Mouse (Mus musculus) bone marrow macrophage, adult 2 months (primary cell): ENCODE results near the gene Slc7a15. TPM values are rescaled to one million over a fixed set of nuclear protein-coding genes. Genes with fewer than 3 reads are reported as not detected.
A peak's percentile ranks its signal among the peaks of the same experiment; 100 is the strongest.

Experiments used
- H3K27ac ChIP-seq: 2 replicates; pipeline ENCODE4 v1.5.1; 2012; ENCODE audit warnings: low read depth, low read length; ENCODE audit not compliant: insufficient read depth
- H3K4me1 ChIP-seq: 2 replicates; pipeline ENCODE4 v1.6.1; 2012; ENCODE audit warnings: low read length; ENCODE audit not compliant: control insufficient read depth, insufficient read depth
- H3K4me3 ChIP-seq: 2 replicates; pipeline ENCODE4 v1.5.1; 2012; ENCODE audit warnings: mild to moderate bottlenecking, low read length, moderate library complexity; ENCODE audit not compliant: insufficient read depth
- CTCF ChIP-seq: IDR thresholded peaks from 2 replicates; pipeline ENCODE4 v1.5.1; 2012; ENCODE audit warnings: low read depth, mild to moderate bottlenecking, low read length, moderate library complexity
- POLR2A ChIP-seq: IDR thresholded peaks from 2 replicates; pipeline ENCODE4 v1.6.1; 2012; ENCODE audit warnings: mild to moderate bottlenecking, low read depth, low read length, borderline replicate concordance
- polyA plus RNA-seq: library from polyadenylated mRNA; stranded (reverse); fragments of >200 nt; gene quantifications from 2 replicates; pipeline ENCODE4 v1.2.4, GENCODE M21; 2012; ENCODE audit not compliant: missing spikeins, insufficient read depth, insufficient read length

Slc7a15 gene
- polyA plus RNA-seq, 1 experiment, result not detected

- TF ChIP-seq POLR2A, result no peak
- H3K4me1 ChIP-seq, result peaks cover 46% of the 10 kb centered on the region
- H3K27ac ChIP-seq, result peak overlapping the region; percentile 40
- H3K4me3 ChIP-seq, result no peak overlapping the region
These were observed 91.7 kb downstream of the Slc7a15 start for GRCm38 (mm10) chr12:8506954-8507707.

GRCm38 (mm10) chr12:8504131-8504530 is 94.7 kb downstream of the Slc7a15 start:
- TF ChIP-seq CTCF, result no peak
- TF ChIP-seq POLR2A, result no peak
- H3K4me3 ChIP-seq, result no peak overlapping the region
- H3K4me1 ChIP-seq, result peaks cover 37% of the 10 kb centered on the region
- no peak overlapping the region for H3K27ac ChIP-seq

DNA sequence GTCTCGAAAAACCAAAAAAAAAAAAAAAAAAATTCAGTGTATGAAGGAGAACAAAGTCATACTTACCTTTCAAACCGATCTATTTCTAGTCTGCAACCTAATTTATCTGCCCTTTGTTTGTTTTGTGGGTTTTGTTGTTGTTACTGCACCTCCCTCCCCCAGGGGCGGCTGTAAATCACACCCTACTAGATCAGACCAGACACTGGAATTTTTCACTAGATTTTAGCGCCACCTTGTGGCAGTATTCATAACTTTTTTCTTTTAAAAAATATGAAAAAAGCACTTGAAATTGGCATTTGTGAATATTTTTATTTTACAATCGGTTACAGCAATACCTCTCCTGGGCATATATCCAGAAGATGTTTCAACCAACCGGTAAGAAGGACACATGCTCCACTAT is 96.3 kb downstream of the Slc7a15 start:
- Histone ChIP-seq H3K4me1 (peaks cover 33% of the 10 kb centered on the region), H3K27ac (peak overlapping the region; percentile 89), H3K4me3 (no peak overlapping the region)
- TF ChIP-seq POLR2A, result no peak
- no peak for TF ChIP-seq CTCF

DNA sequence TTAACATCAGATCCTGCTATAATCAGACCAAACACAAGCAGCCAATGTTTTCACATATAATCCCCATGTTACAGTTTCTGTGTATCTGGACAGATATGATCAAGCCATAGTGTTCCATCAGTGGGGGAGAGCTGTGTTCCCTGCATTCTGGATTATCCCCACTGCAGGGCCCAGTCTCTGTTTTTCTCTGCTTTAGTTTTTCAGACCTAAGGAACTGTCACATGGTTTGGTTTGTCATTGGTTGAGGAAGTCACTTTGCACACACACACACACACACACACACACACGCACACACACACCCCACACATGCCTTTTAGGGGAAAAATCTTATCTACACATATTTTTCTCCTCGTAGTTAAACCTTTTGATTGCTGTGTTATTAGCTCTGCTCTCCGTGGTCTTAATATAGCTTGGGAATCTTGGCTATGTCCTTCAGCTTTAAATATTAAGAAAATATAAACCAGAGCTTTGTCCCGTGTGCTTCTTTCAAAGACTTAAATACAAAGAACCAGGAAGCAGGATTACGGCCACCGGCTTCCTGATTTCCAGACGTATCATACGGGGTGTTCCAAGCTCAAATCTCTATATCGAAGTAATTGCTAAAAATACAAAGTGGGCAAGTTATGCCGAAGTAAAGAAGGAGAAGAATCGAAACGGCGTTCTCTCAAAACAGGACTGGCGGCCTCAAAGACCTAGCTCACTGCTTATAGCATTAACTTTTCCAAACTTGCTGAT is 97.1 kb downstream of the Slc7a15 start:
- Histone ChIP-seq H3K4me3 (no peak overlapping the region), H3K27ac (peak overlapping the region; percentile 89), H3K4me1 (peaks cover 26% of the 10 kb centered on the region)
- TF ChIP-seq POLR2A (no peak), CTCF (no peak)

DNA sequence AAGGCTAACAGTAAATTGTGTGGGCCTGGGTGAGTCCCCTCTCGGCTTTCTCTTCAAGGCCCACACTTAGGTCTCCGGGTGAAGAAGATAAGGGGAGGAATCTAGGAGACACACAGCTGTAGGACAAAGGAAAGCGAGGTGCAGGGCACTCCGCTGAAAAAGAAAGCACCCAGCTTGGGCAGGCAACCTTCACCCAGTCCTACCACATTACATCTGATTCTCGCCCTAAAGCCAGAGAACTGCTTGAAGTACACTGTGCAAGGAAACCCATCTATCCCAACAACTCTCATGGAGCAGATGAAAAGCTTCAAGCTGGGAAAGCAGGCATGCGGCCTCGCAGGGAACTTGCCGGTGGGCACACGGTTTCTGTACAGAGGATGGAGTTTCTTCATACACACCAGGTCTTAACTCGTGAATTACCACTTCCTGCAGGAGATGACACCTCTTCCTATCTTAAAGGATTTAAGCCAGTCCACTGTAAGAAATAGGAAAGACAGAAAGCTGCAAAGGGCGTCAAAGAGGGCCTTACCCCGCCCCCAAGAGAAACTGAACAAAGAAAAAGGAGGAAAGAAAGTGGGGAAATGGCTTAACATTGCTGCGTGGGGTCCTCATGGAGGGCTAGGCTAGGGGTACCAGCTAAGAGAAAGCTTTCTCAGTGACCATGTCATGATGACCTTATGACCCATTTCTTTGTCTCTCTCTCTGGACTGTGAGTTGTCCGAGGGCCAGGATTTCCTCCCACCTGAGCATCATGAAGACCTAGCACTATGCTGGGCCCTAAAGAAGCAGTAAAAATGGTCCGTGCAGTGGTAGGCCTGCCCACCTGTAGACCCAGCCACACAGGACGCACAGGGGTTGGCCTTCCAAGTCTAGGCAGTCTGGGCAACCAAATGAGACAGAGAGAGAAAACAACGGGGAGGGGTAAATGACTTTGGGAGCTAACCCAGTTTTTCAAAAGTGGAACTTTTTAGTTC is 98.0 kb downstream of the Slc7a15 start:
- TF ChIP-seq CTCF (no peak), POLR2A (no peak)
- Histone ChIP-seq H3K4me3 (peak overlapping the region; percentile 77), H3K4me1 (peaks cover 22% of the 10 kb centered on the region), H3K27ac (peak overlapping the region; percentile 89)

GRCm38 (mm10) chr12:8499871-8500596 is 98.8 kb downstream of the Slc7a15 start, which contains the start of gene Rhob:
TSS of gene Rhob (minus strand) at chr12:8500009.
- H3K4me3 ChIP-seq, result peak within 1 kb of the TSS; percentile 86
- peaks cover 22% of the 10 kb centered on the region for H3K4me1 ChIP-seq
- peak within 1 kb of the TSS; percentile 89 for H3K27ac ChIP-seq
- TF ChIP-seq POLR2A, result peak; percentile 97
- no peak for TF ChIP-seq CTCF

DNA sequence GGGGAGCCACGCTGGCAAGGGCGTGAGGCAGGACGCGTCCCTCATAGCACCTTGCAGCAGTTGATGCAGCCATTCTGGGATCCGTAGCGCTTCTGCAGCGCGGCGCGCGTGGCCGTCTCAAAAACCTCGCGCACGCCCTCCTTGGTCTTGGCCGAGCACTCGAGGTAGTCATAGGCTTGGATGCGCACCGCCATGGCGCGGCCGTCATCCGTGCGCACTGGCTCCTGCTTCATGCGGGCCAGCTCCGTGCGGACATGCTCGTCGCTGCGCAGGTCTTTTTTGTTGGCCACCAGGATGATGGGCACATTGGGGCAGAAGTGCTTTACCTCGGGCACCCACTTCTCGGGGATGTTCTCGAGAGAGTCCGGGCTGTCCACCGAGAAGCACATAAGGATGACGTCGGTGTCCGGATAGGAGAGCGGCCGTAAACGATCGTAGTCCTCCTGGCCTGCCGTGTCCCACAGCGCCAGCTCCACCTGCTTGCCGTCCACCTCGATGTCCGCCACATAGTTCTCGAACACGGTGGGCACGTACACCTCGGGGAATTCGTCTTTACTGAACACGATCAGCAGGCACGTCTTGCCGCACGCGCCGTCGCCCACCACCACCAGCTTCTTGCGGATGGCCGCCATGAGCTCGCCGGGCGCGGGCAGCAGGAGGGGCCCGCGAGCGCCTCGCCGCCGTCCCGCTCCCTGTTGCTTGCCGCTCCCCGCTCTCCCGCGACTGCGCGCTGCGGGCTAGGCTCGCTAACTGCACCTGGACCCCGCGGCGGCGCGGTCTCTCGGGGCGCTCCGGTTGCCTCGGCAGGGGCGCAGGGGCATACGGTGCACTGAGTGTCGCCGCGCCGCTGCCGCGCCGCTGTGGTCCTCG is 99.6 kb downstream of the Slc7a15 start:
- peak overlapping the region; percentile 81 for H3K27ac ChIP-seq
- peaks cover 22% of the 10 kb centered on the region for H3K4me1 ChIP-seq
- peak overlapping the region; percentile 86 for H3K4me3 ChIP-seq
- TF ChIP-seq POLR2A, result no peak
- 0 out of 2 replicates have a peak, but pooled peaks have one; percentile 6 for TF ChIP-seq CTCF

DNA sequence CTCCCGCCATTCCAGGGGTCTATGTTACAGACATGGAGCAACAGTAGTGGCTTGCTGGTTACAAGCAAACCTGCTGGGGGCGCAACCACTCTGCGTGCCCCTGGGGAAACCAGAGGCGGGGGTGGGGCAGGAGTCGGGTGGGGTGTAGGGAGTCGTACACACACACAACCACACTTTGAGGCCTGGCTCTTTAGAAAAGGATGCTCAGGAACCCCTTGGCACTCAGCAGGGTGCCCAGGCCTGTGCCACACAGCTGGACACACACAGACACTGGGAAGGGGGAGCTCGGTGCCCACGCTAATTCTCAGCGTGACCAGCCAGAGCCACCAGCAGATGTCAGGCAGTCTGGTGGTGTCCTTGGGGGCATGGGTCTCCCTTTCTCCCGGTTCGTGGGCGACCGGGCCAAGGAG is 100.3 kb downstream of the Slc7a15 start:
- H3K4me3 ChIP-seq, result peak overlapping the region; percentile 86
- peaks cover 22% of the 10 kb centered on the region for H3K4me1 ChIP-seq
- peak overlapping the region; percentile 81 for H3K27ac ChIP-seq
- TF ChIP-seq CTCF (0 out of 2 replicates have a peak, but pooled peaks have one; percentile 16), POLR2A (no peak)
